Mouse (Mus musculus): ENCODE measurements around the gene Kif24. TPM values are rescaled to one million over a fixed set of nuclear protein-coding genes. Genes with fewer than 3 reads are reported as not detected.
A peak's percentile ranks its signal among the peaks of the same experiment; 100 is the strongest.

Kif24 gene
- polyA plus RNA-seq, 1 experiment from 2014 or later: 4.0 TPM

DNA sequence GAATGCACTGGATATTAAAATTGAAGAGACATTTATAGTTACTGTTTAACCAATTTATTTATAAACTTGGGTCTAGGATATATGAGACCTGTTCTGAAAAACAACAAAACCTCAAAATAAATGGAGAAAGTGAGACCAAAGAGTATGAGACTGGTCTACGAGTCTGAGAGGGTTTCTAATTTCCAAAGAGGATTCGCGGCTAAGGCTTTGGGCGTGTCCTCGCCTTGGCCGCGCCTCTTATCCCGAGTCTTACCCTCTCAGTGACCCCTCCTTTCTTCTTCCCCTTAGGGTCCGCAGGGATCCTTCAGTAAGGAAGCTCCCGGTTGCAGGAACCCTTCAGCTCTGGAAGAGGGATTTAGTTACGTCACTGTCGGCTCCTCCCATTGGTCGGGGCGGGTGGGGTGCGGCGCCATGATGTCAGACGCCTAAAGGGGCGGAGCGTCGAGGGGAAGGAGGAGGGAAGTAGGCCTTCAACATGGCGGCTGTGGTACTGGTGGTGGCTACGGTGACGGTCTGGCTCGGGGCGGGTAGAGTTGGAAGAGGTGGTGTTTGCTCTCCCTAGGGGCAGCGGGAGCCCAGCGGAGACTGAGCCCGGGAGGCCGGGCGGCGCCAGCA is 116.0 kb downstream of the Kif24 start, which contains the start of gene Ubap1:
Gene Ubap1, plus strand, starts transcription at position 413 of the 615 bp plus-strand sequence.
- under 1% methylated on average over 31 of the region's 31 CpGs for WGBS
- Histone ChIP-seq H3K4me1 (ENCODE audit: control insufficient read depth, insufficient read depth, low read length) (peaks cover 6% of the 10 kb centered on the region), H3K27me3 (replicated peaks; ENCODE audit: control insufficient read depth, insufficient read depth, low read length) (no peaks in the 10 kb centered on the region), H3K9me3 (ENCODE audit: control insufficient read depth, low read length) (no peaks in the 10 kb centered on the region), H3K4me3 (ENCODE audit: low read length) (peak within 1 kb of the TSS; percentile 69), H3K9ac (ENCODE audit: low read depth, low read length) (peak within 1 kb of the TSS; percentile 84), H3K4me2 (ENCODE audit: low read depth, low read length) (peak within 1 kb of the TSS; percentile 65), H3K27ac (ENCODE audit: low read length) (peak within 1 kb of the TSS; percentile 94), H3K36me3 (ENCODE audit: control insufficient read depth, insufficient read depth, low read length) (no peaks in the 10 kb centered on the region)
- ATAC-seq: peak; percentile 99

DNA sequence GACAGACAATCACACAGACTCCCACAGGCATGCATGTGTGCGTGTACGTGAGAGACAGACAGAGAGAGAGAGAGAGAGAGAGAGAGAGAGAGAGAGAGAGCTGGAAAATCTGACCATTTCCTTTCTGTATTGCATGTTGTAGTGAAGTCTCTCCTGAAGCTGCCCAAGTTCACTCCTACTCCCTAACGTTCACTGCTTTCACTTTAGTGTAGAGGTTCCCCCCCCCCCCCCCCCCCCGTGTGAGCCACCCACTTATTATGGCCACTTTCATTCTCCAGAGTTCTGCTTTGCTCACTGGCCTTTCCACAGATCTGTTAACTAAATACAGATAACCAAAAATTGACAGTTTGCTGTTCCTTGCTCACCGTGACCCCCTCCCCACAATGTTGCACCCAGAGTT is 116.8 kb downstream of the Kif24 start:
- Histone ChIP-seq H3K4me1 (ENCODE audit: control insufficient read depth, insufficient read depth, low read length) (peaks cover 6% of the 10 kb centered on the region), H3K4me3 (ENCODE audit: low read length) (peak overlapping the region; percentile 18), H3K36me3 (ENCODE audit: control insufficient read depth, insufficient read depth, low read length) (no peaks in the 10 kb centered on the region), H3K9me3 (ENCODE audit: control insufficient read depth, low read length) (no peaks in the 10 kb centered on the region), H3K4me2 (ENCODE audit: low read depth, low read length) (peak overlapping the region; percentile 38), H3K27ac (ENCODE audit: low read length) (peak overlapping the region; percentile 66), H3K9ac (ENCODE audit: low read depth, low read length) (peak overlapping the region; percentile 45), H3K27me3 (replicated peaks; ENCODE audit: control insufficient read depth, insufficient read depth, low read length) (no peaks in the 10 kb centered on the region)
- no peak for ATAC-seq
- 23% methylated on average over 5 of the region's 5 CpGs for WGBS

DNA sequence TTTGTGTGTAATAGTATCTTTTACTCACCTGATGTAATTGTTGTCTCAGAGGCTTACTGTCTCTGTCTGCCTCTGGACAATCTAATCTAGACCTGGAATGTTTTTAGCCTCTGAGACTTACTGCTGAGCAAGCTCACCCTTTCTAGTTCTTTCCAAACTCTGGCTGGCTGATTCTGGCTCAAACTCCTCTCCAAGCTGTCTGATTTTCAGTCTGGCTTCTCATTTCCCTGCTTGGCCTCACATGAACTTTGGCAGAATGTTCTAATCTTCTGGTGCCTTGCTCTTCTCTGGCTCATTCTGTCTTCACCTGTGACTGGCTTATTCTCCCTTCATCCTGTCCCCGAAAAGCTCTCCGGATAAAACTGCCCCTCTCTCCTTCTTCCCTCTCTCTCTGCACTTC is 118.7 kb downstream of the Kif24 start:
- Histone ChIP-seq H3K27ac (ENCODE audit: low read length) (no peak overlapping the region), H3K36me3 (ENCODE audit: control insufficient read depth, insufficient read depth, low read length) (no peaks in the 10 kb centered on the region), H3K4me1 (ENCODE audit: control insufficient read depth, insufficient read depth, low read length) (peaks cover 6% of the 10 kb centered on the region), H3K4me3 (ENCODE audit: low read length) (no peak overlapping the region), H3K4me2 (ENCODE audit: low read depth, low read length) (no peak overlapping the region), H3K9me3 (ENCODE audit: control insufficient read depth, low read length) (no peaks in the 10 kb centered on the region), H3K27me3 (replicated peaks; ENCODE audit: control insufficient read depth, insufficient read depth, low read length) (no peaks in the 10 kb centered on the region), H3K9ac (ENCODE audit: low read depth, low read length) (no peak overlapping the region)
- 74% methylated on average over 2 of the region's 2 CpGs for WGBS
- ATAC-seq: no peak

DNA sequence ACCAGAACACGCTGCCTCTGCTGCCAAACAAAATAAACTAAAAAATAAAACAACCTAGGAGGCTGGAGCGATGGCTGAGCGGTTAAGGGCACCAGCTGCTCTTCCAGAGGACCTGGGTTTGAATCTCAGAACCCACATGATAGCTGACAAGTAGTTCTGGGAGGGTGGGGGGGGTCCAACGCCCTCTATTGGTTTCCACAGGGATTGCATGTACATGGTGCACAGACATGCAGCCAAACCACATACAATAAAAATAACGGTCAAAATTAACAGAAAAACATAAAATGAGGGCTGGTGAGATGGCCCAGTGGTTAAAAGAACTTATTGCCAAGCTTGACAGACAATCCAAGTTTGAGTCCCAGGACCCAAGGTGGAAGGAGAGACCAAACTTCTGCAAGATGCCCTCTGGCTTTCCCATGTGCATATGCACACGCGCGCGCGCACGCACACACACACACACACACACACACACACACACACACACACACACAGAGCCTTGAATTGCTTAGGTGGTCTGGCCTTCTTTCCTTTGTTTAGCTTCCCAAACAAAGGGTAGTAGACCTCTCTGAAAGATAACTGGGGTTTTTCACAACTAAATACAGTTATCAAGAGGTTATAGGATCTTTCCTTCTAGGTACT is 123.7 kb downstream of the Kif24 start:
- Histone ChIP-seq H3K27me3 (replicated peaks; ENCODE audit: control insufficient read depth, insufficient read depth, low read length) (no peaks in the 10 kb centered on the region), H3K27ac (ENCODE audit: low read length) (no peak overlapping the region), H3K4me2 (ENCODE audit: low read depth, low read length) (no peak overlapping the region), H3K9me3 (ENCODE audit: control insufficient read depth, low read length) (no peaks in the 10 kb centered on the region), H3K9ac (ENCODE audit: low read depth, low read length) (no peak overlapping the region), H3K4me1 (ENCODE audit: control insufficient read depth, insufficient read depth, low read length) (no peaks in the 10 kb centered on the region), H3K4me3 (ENCODE audit: low read length) (no peak overlapping the region), H3K36me3 (ENCODE audit: control insufficient read depth, insufficient read depth, low read length) (no peaks in the 10 kb centered on the region)
- 80% methylated on average over 11 of the region's 11 CpGs for WGBS
- no peak for ATAC-seq

Other genes with a start within 250 kb of the Kif24 start
- gene Ubap2, start 189.7 kb downstream of the Kif24 start, polyA plus RNA-seq (2015; fragmentation: Nextera tagmentation; extraction: Ambion mirVana): 41.0 and 44.3 TPM in 2 replicates
- gene Dcaf12, start 150.0 kb downstream of the Kif24 start, polyA plus RNA-seq (2015; fragmentation: Nextera tagmentation; extraction: Ambion mirVana): 51.1 and 51.4 TPM in 2 replicates
- 46.5 and 52.1 TPM in 2 replicates for gene Ubap1, start 115.9 kb downstream of the Kif24 start, polyA plus RNA-seq (2015; fragmentation: Nextera tagmentation; extraction: Ambion mirVana)
- 62.5 and 70.3 TPM in 2 replicates for gene Nudt2, start 264 bp upstream of the Kif24 start, polyA plus RNA-seq (2015; fragmentation: Nextera tagmentation; extraction: Ambion mirVana)
- 12.7 and 15.3 TPM in 2 replicates for gene AI464131, start 38.2 kb upstream of the Kif24 start, polyA plus RNA-seq (2015; fragmentation: Nextera tagmentation; extraction: Ambion mirVana)
- 0.21 TPM in 1 of 2 replicates, not detected in the other for gene 1110017D15Rik, start 52.4 kb upstream of the Kif24 start, polyA plus RNA-seq (2015; fragmentation: Nextera tagmentation; extraction: Ambion mirVana)
- gene Fam219a, start 104.7 kb upstream of the Kif24 start, polyA plus RNA-seq (2015; fragmentation: Nextera tagmentation; extraction: Ambion mirVana): 2.4 and 2.9 TPM in 2 replicates
- gene Dnaic1, start 104.9 kb upstream of the Kif24 start, polyA plus RNA-seq (2015; fragmentation: Nextera tagmentation; extraction: Ambion mirVana): 3.5 and 4.2 TPM in 2 replicates
- gene Enho, start 175.4 kb upstream of the Kif24 start, polyA plus RNA-seq (2015; fragmentation: Nextera tagmentation; extraction: Ambion mirVana): 7.6 and 8.7 TPM in 2 replicates
- gene Cntfr, start 232.2 kb upstream of the Kif24 start, polyA plus RNA-seq (2015; fragmentation: Nextera tagmentation; extraction: Ambion mirVana): 5.5 and 5.6 TPM in 2 replicates
- gene Il11ra1, start 235.1 kb upstream of the Kif24 start, polyA plus RNA-seq (2015; fragmentation: Nextera tagmentation; extraction: Ambion mirVana): 113 and 125 TPM in 2 replicates
- gene Rpp25l, start 248.6 kb upstream of the Kif24 start, polyA plus RNA-seq (2015; fragmentation: Nextera tagmentation; extraction: Ambion mirVana): 57.5 and 64.9 TPM in 2 replicates